Mouse (Mus musculus): Measurements from ENCODE around the gene Ifna1.

Gene Ifna1

DNA sequence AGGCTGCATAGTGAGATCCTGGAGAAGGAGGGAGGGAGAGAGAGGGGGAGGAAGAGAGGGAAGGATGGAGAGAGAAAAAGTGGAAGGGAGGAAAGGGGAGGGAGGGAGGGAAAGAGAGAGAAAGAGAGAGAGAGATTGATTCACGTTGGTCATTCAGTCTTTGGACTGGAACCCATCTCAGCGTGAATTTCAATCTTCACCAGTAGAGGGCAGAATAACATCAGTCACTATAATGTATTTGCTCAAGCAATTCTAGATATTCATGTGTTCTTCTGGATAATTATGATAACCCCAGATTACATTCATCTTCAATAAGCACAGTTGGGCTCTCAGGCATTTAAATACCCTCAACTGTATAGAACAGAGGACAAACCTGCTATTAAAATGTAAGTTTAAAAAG, 22.8 kb downstream of the Ifna1 start:
- peak; percentile 20 for DNase-seq (ENCODE audit: low spot score)

DNA sequence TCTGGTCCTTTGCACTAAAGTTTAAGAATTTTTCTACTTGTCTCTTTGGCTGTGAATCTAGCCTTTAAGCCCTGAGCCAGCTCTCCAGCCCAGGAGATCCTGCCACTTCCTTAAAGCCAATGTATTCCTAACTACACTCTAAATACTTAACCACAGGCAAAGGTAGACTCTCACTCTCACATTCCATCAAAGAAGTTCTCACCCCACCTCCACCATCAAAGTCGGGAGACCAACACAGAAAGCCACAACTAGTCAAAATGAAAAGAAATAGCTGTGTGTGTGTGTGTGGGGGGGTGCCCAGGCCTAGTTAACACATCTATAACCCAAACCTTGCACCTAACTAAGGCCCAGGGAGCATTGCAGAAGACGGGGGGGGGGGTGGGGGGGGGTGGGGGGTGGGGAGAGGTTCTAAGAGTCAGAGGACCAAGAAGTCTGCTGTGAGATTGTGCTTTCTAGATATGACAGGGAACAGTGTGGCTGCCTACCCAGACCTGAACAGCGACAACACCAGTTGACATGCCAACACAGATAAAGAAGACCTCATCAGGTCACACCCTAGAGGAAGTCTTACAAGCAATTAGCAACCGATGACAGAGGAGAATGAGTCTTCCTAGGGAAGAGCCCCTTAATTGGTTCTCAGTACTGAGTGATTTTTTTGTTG, 25.7 kb downstream of the Ifna1 start:
- DNase-seq (ENCODE audit: low spot score) = no peak

DNA sequence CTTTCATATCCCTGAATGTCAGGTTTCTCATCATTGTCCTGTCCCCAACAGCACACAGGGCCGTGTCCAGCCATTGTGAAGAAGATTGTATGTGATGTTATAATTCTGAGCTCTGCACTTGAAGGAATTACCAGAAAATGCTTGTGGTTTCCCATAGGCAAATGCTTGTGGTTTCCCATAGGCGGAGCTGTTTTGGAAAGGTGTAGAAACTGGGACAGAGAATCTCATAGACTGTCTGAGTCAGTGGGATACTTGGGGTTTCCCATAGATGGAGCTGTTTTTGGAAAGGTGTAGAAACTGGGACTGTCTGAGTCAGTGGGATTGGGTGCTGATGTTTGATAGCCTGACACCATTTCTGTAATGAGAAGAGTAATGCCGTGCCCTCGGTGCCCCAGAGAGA, 26.6 kb downstream of the Ifna1 start:
- no peak for DNase-seq (ENCODE audit: low spot score)

DNA sequence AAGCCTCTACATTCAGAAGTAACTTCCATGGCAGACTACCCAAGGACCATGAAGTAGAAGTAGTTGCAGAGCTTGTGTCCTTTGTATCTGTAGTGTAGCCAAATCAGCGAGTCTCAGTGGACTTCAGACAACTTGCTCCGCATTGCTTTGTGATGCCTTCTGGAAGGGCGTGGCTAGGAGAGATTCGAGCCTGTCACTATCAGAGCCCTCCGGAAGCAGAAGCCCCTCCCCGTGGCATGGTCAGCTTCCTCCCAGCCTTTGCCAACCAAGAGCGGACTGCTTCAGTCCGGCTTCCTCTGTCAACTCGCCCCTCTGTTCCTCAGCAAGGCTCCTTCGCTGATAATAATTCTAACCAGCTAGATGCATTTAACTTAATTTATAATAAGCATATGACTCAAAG, 28.4 kb downstream of the Ifna1 start:
- DNase-seq (ENCODE audit: low spot score) = no peak

DNA sequence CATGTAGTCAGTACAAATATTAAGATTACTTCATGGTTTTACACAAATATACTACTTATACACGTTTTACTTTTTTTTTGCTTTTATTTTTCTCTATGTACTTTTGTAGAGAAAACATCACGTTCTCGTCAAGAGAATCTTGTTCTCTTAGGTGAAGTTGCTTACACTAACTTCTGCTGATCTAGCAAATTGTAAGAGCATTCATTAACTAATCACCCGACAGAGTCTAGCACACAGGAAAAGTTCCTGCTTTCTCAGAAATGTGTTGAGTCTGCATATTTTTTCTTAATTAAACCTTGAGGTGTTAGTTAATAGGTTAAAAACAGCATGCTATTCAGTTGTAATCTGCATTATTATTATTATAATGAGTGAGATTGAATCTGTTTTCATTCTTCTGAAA, 28.9 kb downstream of the Ifna1 start:
- no peak for DNase-seq (ENCODE audit: low spot score)

DNA sequence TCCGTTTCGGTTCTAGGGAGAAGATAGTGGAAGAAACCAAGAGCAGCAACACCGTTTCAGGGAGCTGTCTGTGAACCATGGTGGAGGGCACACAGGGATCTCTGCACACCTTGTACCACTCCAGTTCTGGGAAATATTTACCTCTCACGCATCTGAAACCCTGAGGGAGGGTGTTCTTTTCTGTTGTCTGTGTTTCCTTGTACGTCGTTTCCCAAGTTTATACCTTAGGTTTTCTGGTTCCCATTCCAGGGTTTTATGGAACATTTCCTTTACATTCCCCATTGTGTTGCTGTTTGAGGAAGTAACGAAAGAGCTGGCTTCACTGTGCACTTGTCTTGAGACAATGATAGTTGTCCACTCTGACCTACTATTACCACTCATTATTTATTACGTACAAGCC, 30.2 kb downstream of the Ifna1 start, which contains the start of gene Ifne:
Gene Ifne (minus strand): TSS at position 101 of the 400 bp plus-strand sequence.
- no peak for DNase-seq (ENCODE audit: low spot score)

DNA sequence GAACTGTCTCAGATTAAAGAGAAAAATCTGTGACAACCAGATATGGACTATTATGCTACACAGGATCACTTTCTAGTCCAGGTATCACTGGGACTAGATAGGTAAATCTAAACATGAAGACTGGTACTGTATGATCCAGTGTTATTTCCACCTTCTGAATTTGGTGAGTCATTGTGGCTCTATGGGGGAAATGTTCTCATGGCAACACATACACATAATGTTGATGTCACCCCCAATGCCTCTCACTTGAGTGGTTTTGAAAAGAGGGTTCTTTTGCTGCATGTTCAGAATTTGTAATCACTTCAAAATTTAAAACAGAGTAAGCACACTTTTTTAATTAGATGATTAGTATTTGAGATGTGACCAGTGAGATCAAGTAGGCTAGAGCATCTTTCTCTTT, 38.3 kb downstream of the Ifna1 start:
- no peak for DNase-seq (ENCODE audit: low spot score)

DNA sequence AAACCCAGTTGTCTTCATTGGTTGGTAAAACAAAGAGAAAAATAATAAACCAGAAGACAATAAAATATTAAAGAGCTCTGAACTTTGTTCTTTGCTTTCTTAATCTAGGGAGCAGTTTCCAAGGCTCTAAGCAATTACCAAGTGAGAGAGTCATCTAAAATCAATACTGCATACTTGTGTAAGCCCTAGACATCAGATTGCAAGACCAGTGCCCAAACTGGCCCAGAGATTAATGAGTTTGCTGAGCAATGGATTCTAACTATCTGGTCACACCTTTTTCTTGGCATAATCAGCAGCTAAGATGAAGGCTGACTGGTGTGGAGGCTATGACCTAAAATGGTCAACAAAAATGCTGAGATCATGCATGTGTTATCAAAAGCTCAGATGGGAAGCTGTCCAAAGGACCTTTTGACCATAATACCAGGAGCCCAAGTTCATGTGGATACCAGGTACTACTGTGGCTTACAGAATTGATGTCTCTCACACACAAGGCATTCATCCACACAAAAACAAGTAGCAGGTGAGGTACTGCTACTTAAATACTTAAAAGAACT, 43.4 kb downstream of the Ifna1 start:
- DNase-seq (ENCODE audit: low spot score) = no peak

All from ovary, postnatal 14 days (tissue).